Mouse (Mus musculus) ovary, postnatal 36 days (tissue): ENCODE data around the gene Bcat1.

Experiments used
- DNase-seq: peaks from one replicate; pipeline ENCODE4 v3.0.0; 2022; ENCODE audit warnings: low spot score, mixed read lengths

The Bcat1 gene

GRCm38 (mm10) chr6:145009859-145010818, 65.8 kb downstream of the Bcat1 start:
- no peak for DNase-seq

- DNase-seq: no peak
Measured at GRCm38 (mm10) chr6:145003459-145003858, 72.5 kb downstream of the Bcat1 start.

GRCm38 (mm10) chr6:145002094-145002936, 73.7 kb downstream of the Bcat1 start:
- no peak for DNase-seq

GRCm38 (mm10) chr6:145001493-145001892, 74.5 kb downstream of the Bcat1 start:
- DNase-seq: no peak

- DNase-seq: no peak
Measured at GRCm38 (mm10) chr6:144997229-144997628, 78.8 kb downstream of the Bcat1 start.

GRCm38 (mm10) chr6:144992111-144992510, 83.9 kb downstream of the Bcat1 start:
- DNase-seq: no peak

GRCm38 (mm10) chr6:144989193-144989592, 86.8 kb downstream of the Bcat1 start:
- no peak for DNase-seq

- DNase-seq: no peak
Measured at GRCm38 (mm10) chr6:144987676-144988075, 88.3 kb downstream of the Bcat1 start.

- no peak for DNase-seq
Measured at GRCm38 (mm10) chr6:144987216-144987615, 88.8 kb downstream of the Bcat1 start.

GRCm38 (mm10) chr6:144984221-144984620, 91.8 kb downstream of the Bcat1 start:
- DNase-seq: no peak

- no peak for DNase-seq
Measured at GRCm38 (mm10) chr6:144982093-144982492, 93.9 kb downstream of the Bcat1 start.

- no peak for DNase-seq
Measured at GRCm38 (mm10) chr6:144972351-144972750, 103.6 kb downstream of the Bcat1 start.

GRCm38 (mm10) chr6:144970900-144971299, 105.1 kb downstream of the Bcat1 start:
- no peak for DNase-seq

GRCm38 (mm10) chr6:144967536-144967935, 108.4 kb downstream of the Bcat1 start:
- DNase-seq: no peak

- no peak for DNase-seq
Measured at GRCm38 (mm10) chr6:144964205-144964604, 111.8 kb downstream of the Bcat1 start.

- DNase-seq: no peak
Measured at GRCm38 (mm10) chr6:144963156-144963555, 112.8 kb downstream of the Bcat1 start.

GRCm38 (mm10) chr6:144962013-144962354, 114.0 kb downstream of the Bcat1 start:
- no peak for DNase-seq

- DNase-seq: no peak
Measured at GRCm38 (mm10) chr6:144961253-144962012, 114.6 kb downstream of the Bcat1 start.

- DNase-seq: no peak
Measured at GRCm38 (mm10) chr6:144955887-144956547, 120.0 kb downstream of the Bcat1 start.

- DNase-seq: no peak
Measured at GRCm38 (mm10) chr6:144952885-144953284, 123.1 kb downstream of the Bcat1 start.
